Mouse (Mus musculus) 3T3-L1 (cell line): Measurements from ENCODE around the gene Vwa8.
"Not testable (repeated sequence)": the region's sequence is repeated elsewhere in the genome, so short reads cannot be mapped to it uniquely, and the experiment has no call there.

Experiments used
- DNase-seq: peaks from one replicate; pipeline ENCODE4 v3.0.0-alpha.2; 2015; ENCODE audit warnings: low read depth, low spot score

Gene Vwa8

GRCm38 (mm10) chr14:78983104-78983503, 134.3 kb downstream of the Vwa8 start:
- no peak for DNase-seq

- DNase-seq = peak; percentile 11
These were observed 135.4 kb downstream of the Vwa8 start for GRCm38 (mm10) chr14:78984296-78984695.

DNA sequence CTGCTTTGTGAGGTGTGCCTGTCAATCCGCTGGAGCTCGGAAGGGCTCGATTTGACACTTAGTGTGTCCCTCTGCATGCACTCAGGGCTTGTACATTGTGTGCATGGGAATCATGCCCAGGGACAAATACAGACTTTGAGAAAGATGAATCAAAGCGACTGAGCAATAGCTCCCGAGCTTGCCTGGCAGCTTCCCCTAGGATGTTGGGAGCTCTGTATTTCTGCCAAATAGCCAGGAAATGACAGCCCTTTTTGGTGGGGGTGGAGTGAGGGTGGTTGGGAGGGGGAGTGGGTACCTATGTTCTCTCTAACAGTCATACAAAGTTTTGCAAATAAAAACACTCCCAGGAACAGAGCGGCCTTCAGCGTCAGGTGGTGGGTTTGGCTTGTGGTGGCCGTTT, 138.7 kb downstream of the Vwa8 start:
- DNase-seq = no peak

- DNase-seq = no peak
These were observed 143.6 kb downstream of the Vwa8 start for GRCm38 (mm10) chr14:78992456-78992855.

DNA sequence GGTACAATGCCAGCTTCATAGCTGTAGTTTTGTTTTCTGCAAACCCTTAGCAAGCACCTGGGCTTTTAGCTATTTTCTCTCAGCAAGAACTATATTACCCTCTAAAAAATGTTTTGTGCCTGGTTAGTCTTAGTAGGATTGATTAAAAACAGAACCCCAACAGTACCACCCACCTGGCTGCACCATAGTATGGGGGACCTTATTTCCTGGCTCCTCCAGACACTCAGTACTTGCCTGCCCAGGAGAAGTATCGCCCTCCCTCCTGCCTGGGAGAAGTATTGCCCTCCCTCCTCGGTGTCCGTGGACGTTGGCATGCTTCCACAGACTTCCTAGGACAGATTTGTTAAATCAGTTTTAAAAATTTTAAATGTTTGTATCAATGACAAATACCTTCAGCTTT, 144.7 kb downstream of the Vwa8 start:
- DNase-seq = no peak

DNA sequence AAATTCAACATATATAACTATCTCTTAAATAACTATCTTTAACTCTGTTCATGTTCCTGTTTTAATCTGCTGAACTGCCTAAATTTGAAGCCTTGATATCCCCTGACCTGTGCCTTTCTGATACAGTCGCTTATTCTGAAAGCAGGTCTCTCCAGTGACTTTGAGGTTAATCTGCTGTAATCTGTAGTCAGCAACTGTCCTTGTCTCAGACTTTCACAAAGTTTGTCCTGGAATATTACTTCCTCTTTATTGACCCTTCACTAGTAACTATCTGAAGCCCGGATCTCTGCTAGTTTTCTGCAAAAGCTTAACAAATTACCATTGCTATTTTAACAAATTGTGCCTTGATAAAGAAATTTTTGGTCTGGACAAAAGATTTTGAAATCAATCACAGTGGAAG, 147.5 kb downstream of the Vwa8 start:
- DNase-seq = no peak

GRCm38 (mm10) chr14:79003576-79003975, 154.7 kb downstream of the Vwa8 start:
- DNase-seq = peak; percentile 44

DNA sequence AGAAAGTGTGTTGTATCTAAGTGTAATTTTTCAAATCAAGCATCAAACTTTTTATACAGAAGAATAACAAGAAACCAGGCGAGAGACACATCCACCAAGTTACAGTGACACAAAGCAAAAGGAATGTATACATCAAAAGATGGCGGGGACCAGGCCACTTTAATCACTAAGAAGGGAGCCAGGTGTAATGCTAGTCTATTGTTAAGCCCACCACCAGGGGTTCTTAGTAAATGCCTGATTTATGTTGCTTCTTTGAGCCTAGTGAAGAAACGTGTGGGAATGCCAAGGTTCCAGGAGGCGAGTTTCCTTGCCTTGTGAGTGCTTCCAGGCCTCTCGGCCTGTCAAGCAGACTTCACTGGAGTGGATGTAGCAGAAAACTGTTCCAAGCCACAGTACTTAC, 168.9 kb downstream of the Vwa8 start:
- DNase-seq = not testable (repeated sequence)

DNA sequence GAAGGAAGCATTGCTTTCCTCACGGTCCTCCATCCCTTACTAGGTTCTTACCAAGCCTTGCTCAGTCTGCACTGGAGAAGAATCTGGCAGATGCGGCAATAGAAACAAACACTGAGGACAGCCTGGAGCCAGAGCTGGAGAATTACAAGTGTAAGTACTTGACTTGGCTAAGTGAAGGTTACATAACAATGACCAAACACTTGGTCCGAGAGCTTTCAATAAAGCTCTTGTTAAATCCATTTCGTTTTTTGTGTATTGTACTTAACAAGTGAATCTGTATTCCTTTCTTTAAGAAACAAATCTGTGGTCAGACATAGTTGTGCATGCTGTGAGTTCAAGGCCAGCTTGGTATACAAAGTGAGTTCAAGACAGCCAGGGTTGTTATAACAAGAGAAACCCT, 169.7 kb downstream of the Vwa8 start:
- DNase-seq = no peak

- peak; percentile 4 for DNase-seq
These were observed 172.9 kb downstream of the Vwa8 start for GRCm38 (mm10) chr14:79021725-79022124.

GRCm38 (mm10) chr14:79028996-79029575, 180.2 kb downstream of the Vwa8 start:
- no peak for DNase-seq

DNA sequence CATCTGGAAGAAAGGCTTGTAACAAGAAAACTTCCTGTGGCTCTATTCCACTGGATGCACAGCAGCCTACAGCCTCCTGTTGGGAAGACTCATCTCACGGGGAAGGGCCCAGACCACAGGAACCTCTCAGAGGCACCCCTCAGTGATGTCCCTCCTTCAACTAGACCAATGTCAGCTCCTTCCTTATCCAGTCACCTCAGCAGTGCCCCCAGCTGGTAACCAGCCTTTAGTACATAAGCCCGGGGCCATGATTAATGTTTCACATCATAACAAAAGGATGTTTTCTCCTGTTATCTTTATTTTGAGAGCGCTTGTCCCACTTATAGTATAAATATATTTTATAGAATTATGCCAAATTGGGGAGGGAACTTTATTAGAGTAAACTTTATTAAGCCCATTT, 181.9 kb downstream of the Vwa8 start:
- peak; percentile 37 for DNase-seq

GRCm38 (mm10) chr14:79031230-79031740, 182.4 kb downstream of the Vwa8 start:
- DNase-seq = no peak

GRCm38 (mm10) chr14:79033396-79033795, 184.5 kb downstream of the Vwa8 start:
- DNase-seq = no peak

DNA sequence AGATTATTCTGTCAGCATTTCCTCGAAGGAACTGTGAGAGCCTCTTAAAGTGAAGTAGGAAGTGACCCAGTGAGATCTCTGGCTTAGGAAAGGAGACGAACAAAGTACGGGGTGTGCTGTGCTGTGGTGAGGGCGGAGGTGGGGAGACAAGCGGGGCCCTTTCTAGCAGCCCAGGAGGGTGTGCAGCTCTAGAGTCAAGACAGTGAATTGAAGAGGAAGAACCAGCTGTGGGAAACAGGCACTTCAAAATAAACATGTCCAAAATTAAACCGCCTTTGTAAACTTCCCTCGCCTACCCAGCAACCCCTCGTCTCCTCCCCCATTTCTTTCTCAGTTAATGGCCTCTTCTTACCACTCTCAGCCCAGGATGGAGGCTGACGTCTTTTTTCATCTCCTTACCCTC, 185.7 kb downstream of the Vwa8 start:
- no peak for DNase-seq

DNA sequence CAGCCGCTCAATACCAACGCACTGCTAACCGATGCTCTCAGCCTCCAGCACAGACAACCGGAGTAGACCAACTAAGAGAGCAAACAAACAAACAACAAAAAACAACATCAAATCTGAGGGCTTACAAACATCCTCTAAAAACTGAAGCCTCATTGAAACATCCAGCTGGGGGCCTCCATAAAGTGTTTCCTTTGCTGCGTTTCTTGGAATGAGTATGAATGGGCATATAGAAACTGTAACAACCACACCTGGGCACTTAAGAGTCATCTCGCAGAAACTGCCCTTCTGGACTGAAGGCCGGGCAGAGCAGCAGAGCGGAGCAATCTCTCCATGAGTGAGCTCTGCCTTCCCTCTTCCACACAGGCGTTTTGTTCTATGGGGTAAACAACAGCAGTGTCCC, 186.7 kb downstream of the Vwa8 start:
- no peak for DNase-seq

DNA sequence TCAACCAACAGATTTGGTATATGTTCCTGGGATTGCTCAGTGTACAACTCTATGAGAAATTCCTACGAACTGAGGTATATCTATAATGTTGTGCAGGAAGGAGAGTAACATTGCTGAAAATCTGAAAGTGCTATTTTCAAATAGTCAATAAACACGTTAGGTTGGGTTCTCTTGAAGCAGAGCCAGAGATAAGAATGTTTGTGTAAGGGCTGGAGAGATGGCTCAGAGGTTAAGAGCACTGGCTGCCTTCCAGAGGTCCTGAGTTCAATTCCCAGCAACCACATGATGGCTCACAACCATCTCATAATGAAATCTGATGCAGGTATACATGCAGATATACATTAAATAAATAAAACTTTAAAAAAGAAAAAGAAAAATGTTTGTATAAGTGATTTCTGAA, 198.3 kb downstream of the Vwa8 start:
- peak; percentile 32 for DNase-seq

DNA sequence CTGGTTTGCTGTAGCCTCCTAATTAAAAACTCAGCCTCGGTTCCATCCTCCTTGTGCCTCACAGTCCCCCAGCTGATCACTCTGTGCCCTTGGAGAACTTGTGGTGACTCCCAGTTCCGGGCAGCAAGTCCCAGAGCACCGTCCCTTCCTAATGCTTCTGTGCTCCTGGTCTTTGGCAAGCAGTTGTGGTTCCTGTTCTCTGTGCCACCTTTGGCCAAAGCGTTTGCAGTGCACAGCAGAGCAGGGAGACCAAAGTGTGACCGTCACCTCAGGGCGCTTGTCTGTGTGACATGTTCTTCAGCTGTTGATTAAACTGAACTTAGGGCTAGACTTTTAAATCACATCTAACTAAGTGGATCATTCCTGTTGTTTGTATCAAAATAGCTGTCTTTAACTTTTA, 199.1 kb downstream of the Vwa8 start:
- DNase-seq = no peak

DNA sequence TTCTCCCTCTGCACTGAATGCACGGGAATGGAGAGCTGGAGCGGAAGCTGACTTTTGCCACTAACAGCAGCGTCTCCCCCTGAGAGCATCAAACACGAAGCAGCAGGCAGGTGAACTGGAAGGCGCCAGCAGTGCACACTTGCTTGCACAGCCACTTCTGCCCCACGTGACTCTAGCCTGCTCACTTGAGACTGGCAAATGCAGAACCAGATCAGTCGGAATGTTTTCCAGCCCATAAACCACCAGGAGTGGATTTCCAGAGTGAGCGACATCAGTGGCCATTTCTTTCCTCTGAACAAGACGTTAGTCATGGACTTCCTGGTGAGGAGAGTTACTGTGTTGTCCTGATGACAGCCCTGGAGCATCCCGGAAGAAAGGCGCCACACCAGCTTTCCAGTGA, 200.7 kb downstream of the Vwa8 start:
- no peak for DNase-seq

DNA sequence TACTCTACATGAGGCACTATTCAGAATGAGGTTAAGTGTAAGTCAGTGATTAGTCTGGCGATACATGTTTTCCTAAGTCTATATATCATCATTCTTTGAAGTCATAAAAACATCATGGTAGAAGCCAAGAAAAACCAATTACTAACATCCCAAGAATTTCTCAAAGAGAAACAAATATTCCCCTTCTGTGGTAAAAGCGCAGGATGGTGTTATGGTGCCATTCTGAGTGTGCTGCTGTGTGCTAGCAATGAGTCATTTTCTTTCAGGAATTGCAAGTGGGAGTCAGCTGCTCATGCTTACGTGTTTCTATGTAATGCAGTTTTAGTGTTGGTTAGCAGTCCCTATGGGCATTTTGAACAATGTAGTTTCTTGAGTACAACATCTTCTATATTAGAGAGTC, 216.8 kb downstream of the Vwa8 start:
- peak; percentile 93 for DNase-seq

GRCm38 (mm10) chr14:79069515-79069914, 220.7 kb downstream of the Vwa8 start:
- no peak for DNase-seq

GRCm38 (mm10) chr14:79074786-79075185, 225.9 kb downstream of the Vwa8 start:
- DNase-seq = no peak

- DNase-seq = peak; percentile 62
These were observed 227.9 kb downstream of the Vwa8 start for GRCm38 (mm10) chr14:79076560-79077300.
